ENCODE assay signal across 24 mouse cellular contexts in genomic region chr10:20867076-20867475, GRCm38 (mm10).
"Had no signal": no experiment of that assay in that cellular context is flagged by ENCODE, and none has a peak within 500 bp of the region (broad histone marks: within the 10 kb centered on the region; RNA-seq: fewer than 3 reads in every experiment).

No protein-coding gene starts in this region.

- H3K36me3 ChIP-seq: heart, embryonic 13.5 days; heart, embryonic 15.5 days; hindbrain, embryonic 13.5 days; hindbrain, embryonic 15.5 days; kidney, embryonic 15.5 days; limb, embryonic 13.5 days; limb, embryonic 15.5 days; liver, embryonic 13.5 days had no signal

- DNase-seq: gastrocnemius, adult 2 months; gastrocnemius, postnatal 10 days; gastrocnemius, postnatal 36 days; heart, adult 2 months; heart, postnatal 14 days; heart, postnatal 36 days; kidney, adult 11 months; kidney, adult 2 months; kidney, adult 9 months; kidney, postnatal 14 days; kidney, postnatal 36 days; left cerebral cortex, postnatal 4 days; liver, embryonic 13.5 days had no signal

- H3K9me3 ChIP-seq: heart, embryonic 13.5 days; heart, embryonic 15.5 days; hindbrain, embryonic 13.5 days; hindbrain, embryonic 15.5 days; kidney, embryonic 15.5 days; limb, embryonic 13.5 days; limb, embryonic 15.5 days; liver, embryonic 13.5 days had no signal

- H3K27me3 ChIP-seq: heart, embryonic 13.5 days; heart, embryonic 15.5 days; hindbrain, embryonic 13.5 days; hindbrain, embryonic 15.5 days; kidney, embryonic 15.5 days; limb, embryonic 13.5 days; limb, embryonic 15.5 days had no signal

- H3K4me3 ChIP-seq: gastrocnemius, adult 2 months; heart, adult 2 months; heart, embryonic 13.5 days; heart, embryonic 15.5 days; hindbrain, embryonic 13.5 days; hindbrain, embryonic 15.5 days; kidney, embryonic 15.5 days; limb, embryonic 13.5 days; limb, embryonic 15.5 days; liver, embryonic 13.5 days had no signal

- H3K4me2 ChIP-seq: heart, embryonic 11.5 days; heart, embryonic 13.5 days; heart, embryonic 15.5 days; hindbrain, embryonic 13.5 days; hindbrain, embryonic 15.5 days; kidney, embryonic 15.5 days; limb, embryonic 13.5 days; limb, embryonic 15.5 days; liver, embryonic 13.5 days had no signal

- H3K4me1 ChIP-seq: heart, embryonic 13.5 days; heart, embryonic 15.5 days; hindbrain, embryonic 13.5 days; hindbrain, embryonic 15.5 days; kidney, embryonic 15.5 days; limb, embryonic 13.5 days; limb, embryonic 15.5 days had no signal

- ATAC-seq: hindbrain, postnatal 0 days; intestine, embryonic 16.5 days had no signal

- H3K27ac ChIP-seq: gastrocnemius, adult 2 months; heart, adult 2 months; heart, embryonic 13.5 days; heart, embryonic 15.5 days; hindbrain, embryonic 13.5 days; hindbrain, embryonic 15.5 days; hindbrain, postnatal 0 days; kidney, embryonic 15.5 days; kidney, postnatal 0 days; limb, embryonic 13.5 days; limb, embryonic 15.5 days; liver, embryonic 13.5 days had no signal

- H3K9ac ChIP-seq: heart, embryonic 13.5 days; heart, embryonic 15.5 days; hindbrain, embryonic 13.5 days; hindbrain, embryonic 15.5 days; kidney, embryonic 15.5 days; limb, embryonic 13.5 days; limb, embryonic 15.5 days; liver, embryonic 13.5 days had no signal
